Mouse (Mus musculus) neural tube, embryonic 14.5 days (tissue): ENCODE measurements around the gene Cox15. TPM values are rescaled to one million over a fixed set of nuclear protein-coding genes. Genes with fewer than 3 reads are reported as not detected.

Experiments
- ATAC-seq: fragments of 200-750 bp; cut with Nextera tagmentation; 2 replicates; pipeline ENCODE4 v1.8.0; 2017; ENCODE audit warnings: low read depth, mild to moderate bottlenecking, moderate TSS enrichment, moderate library complexity
- H3K27ac ChIP-seq: fragments of 300-500 bp; sonication (generic); 2 replicates; pipeline ENCODE4 v1.5.1; 2014; ENCODE audit warnings: low read depth, mild to moderate bottlenecking, control low read depth, low read length, moderate library complexity, mixed read lengths
- H3K27me3 ChIP-seq: fragments of 300-500 bp; sonication (generic); 2 replicates; pipeline ENCODE4 v1.6.1; 2014; ENCODE audit warnings: low read length; ENCODE audit not compliant: control insufficient read depth, insufficient read depth
- H3K36me3 ChIP-seq: fragments of 300-500 bp; sonication (generic); 2 replicates; pipeline ENCODE4 v1.6.1; 2014; ENCODE audit warnings: low read length, mixed read lengths; ENCODE audit not compliant: control insufficient read depth, insufficient read depth
- H3K4me1 ChIP-seq: fragments of 300-500 bp; sonication (generic); 2 replicates; pipeline ENCODE4 v1.6.1; 2014; ENCODE audit warnings: low read length; ENCODE audit not compliant: control insufficient read depth, insufficient read depth
- H3K4me2 ChIP-seq: fragments of 300-500 bp; sonication (generic); 2 replicates; pipeline ENCODE4 v1.6.1; 2014; ENCODE audit warnings: mild to moderate bottlenecking, low read depth, low read length, control low read depth
- H3K4me3 ChIP-seq: fragments of 300-500 bp; sonication (generic); 2 replicates; pipeline ENCODE4 v1.5.1; 2014; ENCODE audit warnings: low read depth, low read length, control low read depth, mixed read lengths
- H3K9ac ChIP-seq: fragments of 300-500 bp; sonication (generic); replicated peaks from 2 replicates; pipeline ENCODE4 v1.6.1; 2014; ENCODE audit warnings: low read depth, mild to moderate bottlenecking, control low read depth, low read length, mixed read lengths
- H3K9me3 ChIP-seq: fragments of 300-500 bp; sonication (generic); 2 replicates; pipeline ENCODE4 v1.6.1; 2016; ENCODE audit warnings: low read length; ENCODE audit not compliant: control insufficient read depth
- WGBS: fragments of 180-500 bp; shearing (Covaris S2); extraction: QIAGEN DNeasy Blood & Tissue Kit; methylation state at CpG from one replicate; pipeline ENCODE4 v1.1.7; 2014; 5-methylcytosine and 5-hydroxymethylcytosine counted together
- polyA plus RNA-seq: library from polyadenylated mRNA; unstranded; fragments of >200 nt; fragmentation: Nextera tagmentation; extraction: Ambion mirVana; gene quantifications from 2 replicates; pipeline ENCODE4 v1.2.1, GENCODE M21; 2014

The Cox15 gene
- polyA plus RNA-seq, 1 experiment from 2014 or later: 12.0 TPM

DNA sequence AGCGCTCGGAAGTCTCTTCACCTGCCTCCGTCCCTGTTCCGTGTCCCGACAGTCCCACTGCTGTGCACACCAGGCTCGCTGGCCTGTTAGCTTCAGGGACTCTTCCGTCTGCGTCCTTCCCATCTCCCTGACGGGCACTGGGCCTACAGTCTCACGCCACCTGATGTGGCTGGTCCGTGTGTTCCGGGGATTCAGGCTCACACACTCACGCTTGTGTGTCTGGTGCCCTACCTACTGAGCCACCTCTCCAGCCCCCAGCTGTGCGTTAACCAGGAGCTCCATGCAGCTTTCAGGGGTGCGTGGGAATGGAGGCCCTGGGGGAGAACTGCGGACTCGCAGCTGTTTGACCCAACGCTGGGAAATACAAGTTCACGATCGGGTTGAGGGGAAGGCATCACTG, 28.6 kb downstream of the Cox15 start:
- Histone ChIP-seq H3K36me3 (peaks cover 35% of the 10 kb centered on the region), H3K4me1 (no peaks in the 10 kb centered on the region), H3K9ac (no peak overlapping the region), H3K4me3 (no peak overlapping the region), H3K27me3 (no peaks in the 10 kb centered on the region), H3K9me3 (no peaks in the 10 kb centered on the region), H3K27ac (no peak overlapping the region), H3K4me2 (no peak overlapping the region)
- ATAC-seq: no peak
- 93% methylated on average over 20 of the region's 20 CpGs for WGBS

- H3K27me3 ChIP-seq: no peaks in the 10 kb centered on the region
- no peak for ATAC-seq
- H3K36me3 ChIP-seq: peaks cover 35% of the 10 kb centered on the region
- no peak overlapping the region for H3K9ac ChIP-seq
- no peaks in the 10 kb centered on the region for H3K4me1 ChIP-seq
- no peak overlapping the region for H3K4me3 ChIP-seq
- WGBS: 88% methylated on average over 10 of the region's 10 CpGs
- no peaks in the 10 kb centered on the region for H3K9me3 ChIP-seq
- H3K4me2 ChIP-seq: no peak overlapping the region
- no peak overlapping the region for H3K27ac ChIP-seq
Measured at GRCm38 (mm10) chr19:43723501-43723900, 29.3 kb downstream of the Cox15 start.

GRCm38 (mm10) chr19:43722891-43723290, 29.9 kb downstream of the Cox15 start:
- peaks cover 33% of the 10 kb centered on the region for H3K36me3 ChIP-seq
- ATAC-seq: no peak
- no peaks in the 10 kb centered on the region for H3K9me3 ChIP-seq
- no peak overlapping the region for H3K27ac ChIP-seq
- WGBS: 81% methylated on average over 8 of the region's 8 CpGs
- no peaks in the 10 kb centered on the region for H3K4me1 ChIP-seq
- no peak overlapping the region for H3K4me3 ChIP-seq
- H3K27me3 ChIP-seq: no peaks in the 10 kb centered on the region
- no peak overlapping the region for H3K4me2 ChIP-seq
- H3K9ac ChIP-seq: no peak overlapping the region

- Histone ChIP-seq H3K4me1 (no peaks in the 10 kb centered on the region), H3K36me3 (peaks cover 17% of the 10 kb centered on the region), H3K4me3 (no peak overlapping the region), H3K27me3 (no peaks in the 10 kb centered on the region), H3K9ac (no peak overlapping the region), H3K27ac (no peak overlapping the region), H3K4me2 (no peak overlapping the region), H3K9me3 (no peaks in the 10 kb centered on the region)
- no peak for ATAC-seq
- 97% methylated on average over 11 of the region's 11 CpGs for WGBS
Measured at GRCm38 (mm10) chr19:43720061-43720460, 32.7 kb downstream of the Cox15 start.

- WGBS: 79% methylated on average over 5 of the region's 5 CpGs
- Histone ChIP-seq H3K9me3 (no peaks in the 10 kb centered on the region), H3K4me2 (no peak overlapping the region), H3K27ac (no peak overlapping the region), H3K4me1 (no peaks in the 10 kb centered on the region), H3K36me3 (peaks cover 7% of the 10 kb centered on the region; the same call in 1 of the 2 replicates), H3K4me3 (no peak overlapping the region), H3K27me3 (no peaks in the 10 kb centered on the region), H3K9ac (no peak overlapping the region)
- no peak for ATAC-seq
Measured at GRCm38 (mm10) chr19:43711971-43712370, 40.8 kb downstream of the Cox15 start.

- Histone ChIP-seq H3K4me1 (no peaks in the 10 kb centered on the region), H3K27me3 (no peaks in the 10 kb centered on the region), H3K4me2 (no peak overlapping the region), H3K36me3 (peaks cover 7% of the 10 kb centered on the region; the same call in 1 of the 2 replicates), H3K27ac (no peak overlapping the region), H3K4me3 (no peak overlapping the region), H3K9me3 (no peaks in the 10 kb centered on the region), H3K9ac (no peak overlapping the region)
- 57% methylated on average over 22 of the region's 22 CpGs for WGBS
- ATAC-seq: no peak
Measured at GRCm38 (mm10) chr19:43711159-43711916, 41.5 kb downstream of the Cox15 start.

DNA sequence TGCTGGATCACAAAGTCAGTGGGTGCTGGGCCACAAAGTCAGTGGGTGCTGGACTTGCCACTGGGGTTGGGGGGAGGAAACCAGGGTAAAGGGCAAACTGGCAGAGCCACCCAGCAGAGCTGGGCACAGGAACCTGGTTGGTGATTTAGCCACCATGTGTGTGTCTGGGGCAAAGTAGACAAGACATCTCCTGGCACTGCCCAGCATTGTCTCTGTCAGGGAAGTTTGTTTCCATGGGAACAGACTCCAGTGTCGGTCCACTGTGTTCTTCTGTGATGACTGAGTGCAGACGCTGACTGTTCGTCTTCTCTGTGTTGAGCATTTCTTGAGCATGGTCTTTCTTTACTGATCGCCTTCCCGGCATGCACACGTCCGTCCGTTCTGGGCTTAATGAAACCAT, 43.5 kb downstream of the Cox15 start:
- 58% methylated on average over 8 of the region's 8 CpGs for WGBS

GRCm38 (mm10) chr19:43708206-43708605, 44.6 kb downstream of the Cox15 start:
- H3K4me2 ChIP-seq: no peak overlapping the region
- no peaks in the 10 kb centered on the region for H3K27me3 ChIP-seq
- no peak overlapping the region for H3K9ac ChIP-seq
- 91% methylated on average over 7 of the region's 7 CpGs for WGBS
- H3K27ac ChIP-seq: no peak overlapping the region
- no peak for ATAC-seq
- H3K4me1 ChIP-seq: no peaks in the 10 kb centered on the region
- peaks cover 17% of the 10 kb centered on the region for H3K36me3 ChIP-seq
- no peaks in the 10 kb centered on the region for H3K9me3 ChIP-seq
- H3K4me3 ChIP-seq: no peak overlapping the region

More for the DNA sequence above, 43.5 kb downstream of the Cox15 start:
- Histone ChIP-seq H3K36me3 (peaks cover 17% of the 10 kb centered on the region), H3K4me1 (no peaks in the 10 kb centered on the region), H3K27ac (no peak overlapping the region), H3K9me3 (no peaks in the 10 kb centered on the region), H3K4me3 (no peak overlapping the region), H3K9ac (no peak overlapping the region), H3K27me3 (no peaks in the 10 kb centered on the region), H3K4me2 (no peak overlapping the region)
- ATAC-seq: no peak

GRCm38 (mm10) chr19:43704787-43705497, 47.9 kb downstream of the Cox15 start:
- Histone ChIP-seq H3K27me3 (no peaks in the 10 kb centered on the region), H3K27ac (no peak overlapping the region), H3K4me3 (no peak overlapping the region), H3K4me1 (no peaks in the 10 kb centered on the region), H3K4me2 (no peak overlapping the region), H3K36me3 (peaks cover 15% of the 10 kb centered on the region), H3K9me3 (no peaks in the 10 kb centered on the region), H3K9ac (no peak overlapping the region)
- ATAC-seq: no peak
- WGBS: 94% methylated on average over 17 of the region's 17 CpGs
